Mouse (Mus musculus) hematopoietic stem cell, adult 5-6 weeks (primary cell): Measurements from ENCODE around the gene Cldn2. TPM values are rescaled to one million over a fixed set of nuclear protein-coding genes. Genes with fewer than 3 reads are reported as not detected.
"Not testable (repeated sequence)": the region's sequence is repeated elsewhere in the genome, so short reads cannot be mapped to it uniquely, and the experiment has no call there.

ENCODE experiments used
- ATAC-seq, 2 experiments: fragments of 125-278 bp in 1 of 2; replicated peaks in 1 of 2; 2 replicates each; pipeline ENCODE4 v1.8.0; 2016 to 2017; ENCODE audit warnings: inconsistent platforms in 2 of 2, mild to moderate bottlenecking in 2 of 2, moderate number of reproducible peaks in 2 of 2, low read depth in 1 of 2, moderate TSS enrichment in 1 of 2; ENCODE audit not compliant: low FRiP score in 2 of 2, poor library complexity in 2 of 2, severe bottlenecking in 2 of 2, insufficient read depth in 1 of 2, low TSS enrichment in 1 of 2
- total RNA-seq: library from RNA; stranded (forward); fragments of 172-1452, 232-1000 nt; gene quantifications from 2 replicates; pipeline ENCODE4 v1.2.3, GENCODE M21; 2017

Gene Cldn2
- total RNA-seq, result not detected in 2 replicates

GRCm38 (mm10) chrX:139800406-139800878 lies at the start of gene Cldn2:
Cldn2 (plus strand) TSS chrX:139800828.
- ATAC-seq, result no peak

DNA sequence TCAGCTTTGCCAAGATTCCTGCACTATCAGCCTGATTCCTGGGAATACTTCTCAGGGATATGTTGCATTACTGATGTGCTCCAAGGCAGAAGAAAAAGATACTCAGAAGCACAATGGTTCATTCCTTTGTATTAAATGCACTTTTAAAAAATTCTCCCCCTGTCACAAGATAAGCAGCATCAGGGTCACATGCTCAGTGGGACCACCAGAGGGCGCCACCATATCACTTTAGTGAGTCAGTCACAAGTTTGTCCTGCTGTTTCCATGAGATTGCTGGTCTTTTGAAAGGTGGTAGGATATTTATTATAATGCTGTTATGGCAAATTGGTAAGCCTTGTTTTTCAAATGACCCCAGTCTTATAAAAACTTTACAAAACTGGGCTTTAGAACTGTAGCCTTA lies 48.8 kb upstream of the Cldn2 start:
- ATAC-seq, result no peak

DNA sequence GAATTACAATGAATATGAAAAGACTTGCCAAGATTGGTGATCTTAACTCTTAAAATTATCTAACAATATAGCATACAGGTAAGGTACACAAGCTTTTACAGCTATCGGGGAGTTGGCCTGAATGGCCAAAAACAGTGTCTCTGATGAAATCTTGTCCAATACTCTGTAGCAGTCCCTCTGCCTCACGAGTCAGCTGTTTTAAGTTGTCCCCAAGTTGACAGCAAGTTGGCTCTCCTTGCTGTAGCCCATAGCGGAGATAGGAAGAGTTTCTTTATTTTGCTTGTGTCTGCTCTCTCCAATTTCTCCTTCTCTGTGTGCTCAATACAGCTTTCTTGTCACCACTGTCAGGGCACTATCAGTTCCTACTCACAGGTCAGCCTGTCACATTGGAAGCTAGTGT lies 42.0 kb upstream of the Cldn2 start:
- not testable (repeated sequence) for ATAC-seq

DNA sequence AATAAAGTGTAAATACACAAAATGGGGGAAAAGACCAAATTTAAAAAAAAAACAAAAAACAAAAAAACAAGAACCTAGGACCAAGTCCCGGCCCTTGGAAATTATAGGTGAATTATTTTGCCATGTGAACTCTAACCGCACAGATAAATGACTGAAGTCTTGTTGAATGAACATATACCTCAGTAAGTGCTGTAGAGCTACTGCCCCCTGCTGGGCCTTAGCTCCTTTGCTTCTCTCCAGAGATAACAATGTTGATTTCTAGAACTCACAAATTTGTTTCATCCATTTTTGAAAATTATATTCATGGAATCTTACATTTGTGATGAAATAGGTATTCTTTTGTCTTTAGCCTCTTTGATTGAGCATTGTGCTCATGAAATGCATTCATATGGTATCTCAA lies 38.1 kb upstream of the Cldn2 start:
- no peak; a peak in 1 of 4 replicates for ATAC-seq

DNA sequence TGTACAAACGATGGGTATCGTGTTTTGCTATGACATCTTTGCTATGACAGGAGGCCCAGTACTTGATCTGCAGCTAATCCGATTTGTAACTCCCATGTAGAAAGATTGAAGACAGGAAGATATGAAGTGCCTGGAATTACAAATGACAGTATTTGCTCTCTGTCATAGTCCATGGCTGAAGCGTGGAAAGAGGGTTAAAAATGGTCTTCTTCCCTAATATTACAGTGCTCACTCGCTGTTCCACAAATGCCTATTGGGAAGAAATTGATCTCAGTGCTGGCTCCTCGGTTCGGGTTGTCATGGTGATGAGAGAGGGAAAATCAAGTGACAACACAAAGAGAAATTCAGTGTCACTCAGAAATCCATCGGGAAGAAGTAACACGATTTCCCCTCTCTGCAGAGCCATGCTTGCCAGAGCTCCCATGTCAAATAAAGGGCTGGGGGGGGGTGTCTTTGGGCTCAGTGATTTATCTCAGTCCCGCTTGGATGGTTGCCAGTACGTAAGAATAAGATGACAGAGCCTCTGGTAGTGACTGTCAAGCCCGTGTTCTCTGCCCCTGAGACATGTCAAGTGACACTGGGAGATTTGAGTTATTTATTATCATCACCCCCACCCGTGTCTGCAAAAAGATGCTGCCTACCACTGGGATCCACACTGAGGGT lies 30.5 kb upstream of the Cldn2 start:
- no peak for ATAC-seq

DNA sequence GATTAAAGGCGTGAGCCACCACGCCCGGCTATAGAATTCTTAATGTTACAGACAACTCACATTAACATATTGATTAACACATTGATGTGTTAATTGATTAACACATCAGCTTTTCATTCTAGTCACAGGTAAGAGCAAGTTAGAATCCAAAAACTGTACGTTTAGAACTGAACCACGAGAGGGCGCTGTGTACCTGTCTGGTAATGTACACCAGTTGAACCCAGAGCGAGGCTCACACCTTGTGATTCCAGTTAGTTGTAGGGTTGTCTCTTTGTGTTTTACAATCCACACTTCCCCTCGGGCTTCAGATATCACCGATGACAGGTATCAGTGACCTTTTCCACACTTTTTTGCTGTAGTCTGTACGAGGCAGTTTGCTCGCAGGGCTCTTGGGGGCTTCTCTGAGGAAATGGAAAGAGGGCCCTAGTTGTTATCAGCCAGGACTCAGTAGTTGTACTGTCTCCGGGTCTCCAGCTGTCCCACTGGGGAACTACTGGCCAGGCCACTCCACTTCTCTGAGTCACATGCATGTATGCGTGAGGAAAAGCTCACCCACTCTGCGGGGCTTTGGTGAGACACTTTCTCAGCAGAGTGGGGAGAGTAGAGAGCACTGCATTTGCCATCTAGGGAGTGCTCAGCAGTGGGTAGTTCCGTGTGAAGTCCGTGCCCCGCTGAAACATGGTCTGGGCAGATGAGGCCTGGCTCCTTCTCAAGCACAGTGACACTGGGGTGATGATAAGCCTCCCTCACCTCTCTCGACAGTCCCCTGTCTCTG lies 26.1 kb upstream of the Cldn2 start:
- peak; percentile 70 to 85 for ATAC-seq

DNA sequence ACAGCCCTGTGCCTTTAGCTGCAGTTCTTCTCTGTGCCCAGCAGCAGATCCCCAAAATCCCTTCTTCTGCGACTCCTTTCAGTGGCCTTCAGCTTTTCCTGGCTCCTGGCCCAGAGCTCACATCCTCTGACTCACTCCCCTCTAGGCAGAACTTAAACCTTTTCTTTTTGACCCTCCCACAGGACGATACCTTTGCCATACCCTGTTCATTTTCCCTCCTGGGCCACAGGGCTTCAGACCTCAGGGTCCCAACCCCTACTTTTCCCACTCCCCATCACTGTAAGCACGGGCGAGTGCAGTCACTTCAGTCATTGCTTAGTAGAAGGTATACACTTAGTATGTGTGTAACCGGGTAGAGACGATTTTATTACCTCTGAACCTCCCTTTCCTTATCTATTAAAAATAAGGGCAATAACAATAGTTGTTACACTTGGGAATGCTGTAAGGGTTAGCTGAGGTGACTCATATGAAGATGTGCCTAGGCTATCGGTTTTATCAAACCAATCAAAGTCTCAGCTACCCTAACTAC lies 25.5 kb upstream of the Cldn2 start:
- ATAC-seq, result peak; percentile 46 to 56; a peak in 2 of 4 replicates

GRCm38 (mm10) chrX:139777357-139777756 lies 23.3 kb upstream of the Cldn2 start:
- no peak for ATAC-seq

- no peak for ATAC-seq
Measured at GRCm38 (mm10) chrX:139778886-139779285, 21.7 kb upstream of the Cldn2 start.

GRCm38 (mm10) chrX:139779401-139779800 lies 21.2 kb upstream of the Cldn2 start:
- ATAC-seq, result no peak

DNA sequence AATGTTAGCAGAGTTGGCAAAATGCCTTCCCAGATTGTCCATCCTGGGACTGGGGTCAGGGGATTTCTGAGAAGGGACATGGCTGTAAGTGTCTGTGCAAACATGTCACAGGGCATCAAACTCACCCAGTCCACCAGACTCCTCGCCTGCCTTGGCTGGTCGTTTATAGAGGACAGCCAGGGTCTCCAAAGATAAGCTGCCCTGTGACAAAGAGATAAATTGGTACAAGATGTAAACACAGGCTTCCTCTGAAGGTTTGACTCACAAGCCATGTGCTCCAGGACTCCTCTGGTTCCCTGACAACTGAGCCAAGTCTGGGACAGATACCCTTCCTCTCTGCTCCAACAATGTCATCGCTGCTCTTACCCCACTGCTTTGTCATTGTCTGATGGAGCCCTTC lies 19.6 kb upstream of the Cldn2 start:
- no peak for ATAC-seq

DNA sequence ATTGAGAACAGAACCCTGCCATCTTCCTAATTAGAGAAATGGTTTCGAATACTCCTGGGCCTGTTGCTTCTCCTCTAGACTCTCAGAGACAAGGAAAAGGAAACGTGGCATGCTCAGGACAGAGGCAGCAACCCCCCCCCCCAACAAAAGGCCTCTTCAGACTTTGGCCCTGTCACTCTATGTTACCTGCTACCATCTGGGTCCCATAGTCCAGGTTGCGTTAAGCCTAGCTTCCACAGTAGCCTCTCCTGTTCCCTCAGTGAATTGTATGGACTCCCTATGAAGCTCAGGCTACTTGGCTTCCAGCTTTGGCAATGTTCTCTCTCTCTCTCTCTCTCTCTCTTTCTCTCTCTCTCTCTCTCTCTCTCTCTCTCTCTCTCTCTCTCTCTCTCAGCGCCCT lies 19.1 kb upstream of the Cldn2 start:
- no peak for ATAC-seq

DNA sequence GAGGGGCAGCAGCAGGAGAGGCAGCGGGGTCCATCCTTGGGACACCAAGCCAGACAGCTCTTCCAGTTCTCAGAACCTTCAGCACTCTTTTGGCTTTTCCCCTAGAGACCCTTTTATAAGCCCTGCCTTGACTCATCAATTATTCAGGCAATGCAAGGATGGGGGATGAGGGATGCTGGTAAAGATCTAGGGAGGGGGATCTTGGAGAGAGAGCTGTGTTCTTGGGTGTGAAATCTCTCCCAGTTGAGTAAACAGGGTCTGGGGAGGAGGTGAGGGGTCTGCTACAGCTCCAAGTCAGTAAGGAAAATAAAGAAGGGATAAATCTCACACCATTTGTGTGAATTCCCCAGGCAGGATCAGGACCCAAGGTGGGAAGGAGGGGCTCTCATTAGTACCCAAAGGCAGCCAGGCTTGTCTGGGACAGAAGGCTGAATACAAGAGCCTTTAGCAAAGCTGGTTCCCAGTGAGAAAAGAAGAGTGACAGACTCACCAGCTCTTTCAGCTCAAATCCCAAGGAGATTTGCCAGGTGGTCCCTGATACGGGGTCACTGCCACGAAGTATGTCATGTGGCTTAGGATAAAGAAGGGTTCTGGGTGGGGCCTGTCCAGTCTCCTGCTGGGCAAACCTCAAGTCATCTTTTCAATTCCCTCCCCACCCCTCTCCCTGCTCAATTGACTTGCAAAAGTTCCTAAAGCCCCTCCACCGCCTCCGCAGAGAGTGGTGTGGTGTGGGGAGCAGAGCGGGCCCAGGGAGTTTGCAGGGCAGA lies 18.2 kb upstream of the Cldn2 start, which contains the start of gene Ripply1:
Gene Ripply1 (minus strand): TSS at position 76 of the 767 bp plus-strand sequence.
- no peak for ATAC-seq

GRCm38 (mm10) chrX:139783045-139783422 lies 17.6 kb upstream of the Cldn2 start:
- no peak for ATAC-seq

DNA sequence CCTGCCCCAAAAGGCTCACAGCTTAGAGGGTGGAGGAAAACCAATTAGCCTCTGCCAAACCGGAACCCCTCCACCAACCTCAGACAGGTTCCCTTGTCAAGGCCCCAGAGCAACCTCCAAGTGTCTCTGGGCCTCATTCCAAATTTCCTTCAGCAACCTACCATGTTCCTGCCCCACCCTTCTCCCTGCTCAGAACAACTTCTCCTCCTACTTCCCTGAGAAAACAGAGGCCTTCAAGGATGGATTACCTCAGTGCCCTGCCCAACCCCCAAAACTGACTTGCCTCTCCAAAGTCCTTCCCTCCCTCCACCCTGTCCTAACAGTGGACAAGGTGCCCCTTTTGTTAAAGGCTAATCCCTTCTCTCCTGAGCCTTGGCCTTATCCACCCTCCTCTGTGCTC lies 14.9 kb upstream of the Cldn2 start:
- ATAC-seq, result peak; percentile 76 to 96

GRCm38 (mm10) chrX:139794072-139794845 lies 6.4 kb upstream of the Cldn2 start:
- no peak for ATAC-seq

DNA sequence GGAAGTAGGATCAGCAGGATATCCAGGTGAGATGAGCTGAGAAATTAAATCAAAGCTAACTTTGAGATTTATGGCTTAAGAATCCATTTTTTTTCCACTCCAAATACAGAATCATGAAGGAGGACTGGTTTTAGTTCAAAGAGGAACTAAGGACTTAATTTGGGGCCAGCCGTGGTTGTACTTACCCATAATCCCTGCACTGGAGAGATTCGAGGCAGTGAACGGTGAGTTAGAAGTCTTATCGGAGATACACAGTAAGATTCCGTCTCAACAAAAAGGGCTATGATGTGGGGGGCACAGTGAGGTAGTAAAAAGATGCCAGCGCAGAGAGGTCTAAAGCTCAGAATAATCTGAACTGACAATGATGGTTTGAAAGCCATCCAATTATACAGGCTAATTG lies 4.6 kb upstream of the Cldn2 start:
- peak in 1 of 2 experiments; percentile 67; a peak in 2 of 4 replicates for ATAC-seq
